Mouse (Mus musculus) cerebellum, adult 18-20 months (tissue): ENCODE data around the gene Umps.

Experiments
- DNase-seq, 2 experiments: peaks; one replicate each; pipeline ENCODE4 v3.0.0; 2021

The Umps gene

DNA sequence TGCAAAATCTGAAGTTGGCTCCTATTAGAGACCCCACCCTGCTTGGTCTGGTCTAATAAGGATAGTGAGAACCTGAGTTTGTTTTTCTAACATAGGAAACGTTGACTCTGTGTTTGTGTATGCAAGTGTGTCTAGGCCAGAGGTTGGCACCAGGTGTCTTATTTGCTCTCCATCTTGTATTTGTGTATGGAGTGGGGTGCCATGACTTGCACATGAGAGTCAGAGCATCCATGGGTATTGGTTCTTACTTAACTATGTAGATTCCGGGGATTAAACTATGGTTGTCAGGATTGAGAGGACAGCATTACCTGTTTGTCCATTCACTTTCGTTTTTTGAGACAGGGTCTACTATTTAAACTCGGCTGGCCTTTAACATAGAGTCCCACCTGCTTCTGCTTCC, 13.8 kb downstream of the Umps start:
- no peak for DNase-seq

DNA sequence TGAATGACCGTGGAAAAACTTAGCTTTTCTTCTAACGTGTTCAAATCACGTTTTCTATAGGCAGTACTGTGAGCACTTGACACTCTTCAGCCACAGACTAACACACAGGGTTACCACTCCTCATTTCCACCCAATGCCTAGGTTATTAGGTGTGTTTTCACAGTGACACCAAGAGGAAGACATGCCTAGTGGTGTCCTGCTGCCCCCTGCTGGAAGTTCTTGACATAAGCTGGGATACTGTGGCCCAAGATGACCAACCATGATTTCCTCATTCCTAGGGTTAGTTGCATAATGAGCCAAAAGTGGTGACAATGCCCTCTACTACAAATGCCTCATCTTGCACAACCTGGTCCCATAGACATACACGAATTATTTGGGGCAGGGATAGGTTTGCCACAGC, 16.0 kb downstream of the Umps start:
- peak; percentile 88 to 92 for DNase-seq

- no peak for DNase-seq
These were observed 16.5 kb downstream of the Umps start for GRCm38 (mm10) chr16:33950386-33950785.

GRCm38 (mm10) chr16:33947664-33948571, 18.9 kb downstream of the Umps start:
- peak; percentile 34 to 42 for DNase-seq

- DNase-seq = no peak
These were observed 20.8 kb downstream of the Umps start for GRCm38 (mm10) chr16:33946021-33946420.

GRCm38 (mm10) chr16:33944772-33945171, 22.1 kb downstream of the Umps start:
- DNase-seq = no peak

DNA sequence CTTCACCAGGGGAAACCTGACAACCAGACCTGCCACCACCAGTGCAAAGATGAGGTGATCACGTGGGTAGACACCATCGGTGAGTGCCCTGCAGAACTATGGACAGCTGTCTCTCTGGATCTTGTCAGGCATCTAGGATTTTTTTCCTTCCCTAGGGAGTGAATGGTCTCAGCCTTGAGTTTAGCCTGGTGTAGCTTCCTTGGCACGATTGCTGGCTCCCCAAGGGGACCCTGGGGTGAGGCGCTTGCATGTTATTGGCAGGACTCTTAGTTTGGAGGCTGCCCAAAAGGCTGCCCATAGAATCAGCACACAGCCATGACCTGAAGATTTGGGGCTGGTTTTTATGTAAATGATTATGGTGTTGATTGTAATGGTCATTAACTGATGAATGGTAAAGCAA, 22.7 kb downstream of the Umps start:
- DNase-seq = peak; percentile 43 to 56

DNA sequence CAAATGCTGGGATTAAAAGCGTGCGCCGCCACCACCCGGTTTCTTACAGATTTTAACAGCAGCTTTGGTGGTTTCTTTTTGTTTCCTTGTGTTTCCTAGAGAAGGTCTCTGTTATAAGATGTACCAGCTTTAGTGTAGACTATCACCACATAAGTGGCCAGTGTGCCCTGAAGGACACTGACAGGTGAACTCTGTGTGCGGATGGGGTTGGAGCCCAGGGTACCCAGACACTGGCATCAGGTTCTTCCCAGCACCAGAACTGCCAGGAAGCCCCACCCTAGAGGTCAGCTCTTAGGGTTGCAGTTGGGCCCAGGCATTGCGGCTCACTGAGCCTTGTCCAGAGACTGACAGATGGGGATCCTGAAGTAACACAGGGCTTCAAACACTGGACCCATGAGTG, 23.4 kb downstream of the Umps start:
- no peak for DNase-seq

DNA sequence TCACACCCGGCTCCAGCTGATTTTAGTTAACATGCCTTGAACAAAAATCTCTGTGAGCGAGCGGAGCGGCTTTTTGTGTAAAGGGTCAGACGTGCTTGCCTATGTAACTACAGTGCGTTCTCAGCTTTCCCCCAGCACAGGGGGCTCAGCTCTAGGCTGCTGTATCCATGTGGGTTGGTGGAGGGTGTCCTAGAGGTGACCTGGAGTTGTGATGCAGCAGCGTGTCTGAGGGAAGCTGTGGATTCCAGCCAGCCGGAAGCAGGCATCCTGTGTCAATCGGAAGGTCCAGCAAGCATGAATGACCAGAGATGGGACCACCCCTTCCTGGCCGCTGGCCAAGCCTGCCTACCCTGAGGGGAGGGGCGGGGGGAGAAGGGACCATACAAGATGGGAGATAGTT, 24.5 kb downstream of the Umps start:
- DNase-seq = no peak

DNA sequence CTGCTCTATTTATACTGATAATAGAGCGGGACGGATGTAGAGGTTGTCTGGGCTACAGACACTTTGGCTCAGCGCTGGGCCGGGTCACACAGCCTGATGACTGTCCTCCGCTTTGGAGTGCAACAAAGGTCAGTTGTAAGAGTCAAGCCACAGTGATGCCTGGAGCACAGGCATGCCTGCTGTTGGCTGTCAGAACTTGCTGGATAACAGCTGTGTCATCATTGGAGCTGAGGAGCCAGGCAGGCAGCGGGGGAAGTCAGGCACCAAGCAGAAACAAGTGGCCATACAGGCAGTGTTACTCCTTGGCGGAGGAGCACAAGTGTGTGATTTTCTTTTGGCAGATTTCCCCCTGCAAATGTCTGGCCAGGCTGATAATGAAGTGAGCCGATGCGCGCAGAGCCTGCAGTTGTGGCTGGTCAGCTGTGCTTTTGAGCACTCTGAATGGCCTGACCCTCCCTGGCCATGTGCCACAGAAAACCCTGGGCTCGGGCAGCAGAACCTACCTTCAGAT, 25.5 kb downstream of the Umps start:
- peak; percentile 41 to 43 for DNase-seq

GRCm38 (mm10) chr16:33940095-33940494, 26.7 kb downstream of the Umps start:
- peak; percentile 64 to 67 for DNase-seq

DNA sequence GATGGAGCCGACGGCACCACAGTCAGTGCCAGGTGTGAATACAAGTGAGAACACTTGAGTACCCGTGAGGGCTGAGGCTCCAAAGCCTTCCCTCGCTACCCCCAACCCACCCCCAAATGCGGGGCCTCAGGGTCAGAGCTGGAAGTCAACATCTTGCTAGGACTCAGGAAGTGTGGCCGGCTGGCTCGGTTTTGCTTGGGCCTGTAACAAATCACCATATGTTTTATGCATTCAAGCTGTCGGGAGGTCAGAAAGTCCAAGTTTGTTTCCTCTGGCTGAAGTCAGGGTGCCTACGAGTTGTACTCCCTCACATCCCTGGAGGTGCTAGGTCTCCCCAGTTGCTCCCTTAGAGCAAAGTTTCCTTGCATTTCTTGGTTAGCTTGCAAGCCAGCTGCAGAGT, 27.2 kb downstream of the Umps start:
- peak in 1 of 2 experiments; percentile 44 for DNase-seq

DNA sequence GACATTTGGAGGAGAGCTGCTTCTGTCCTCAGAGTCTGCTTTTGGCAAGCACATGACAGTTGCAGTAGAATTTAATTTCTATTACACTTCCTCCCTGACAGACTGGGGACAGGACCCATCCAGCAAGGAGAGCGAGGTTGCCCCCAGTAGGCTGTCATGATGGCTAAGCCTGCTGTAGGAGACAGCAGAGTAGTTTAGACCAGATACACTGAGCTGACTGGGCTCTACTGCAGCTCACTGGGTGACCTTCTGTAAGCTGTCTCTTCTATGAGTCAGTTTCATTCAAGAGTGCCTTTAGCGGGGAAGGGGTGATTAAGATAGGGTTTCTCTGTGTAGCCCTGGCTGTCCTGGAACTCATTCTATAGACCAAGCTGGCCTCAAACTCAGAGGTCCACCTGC, 27.7 kb downstream of the Umps start:
- no peak for DNase-seq

GRCm38 (mm10) chr16:33938311-33939132, 28.3 kb downstream of the Umps start:
- DNase-seq = peak; percentile 54 to 59

- peak; percentile 91 for DNase-seq
These were observed 29.3 kb downstream of the Umps start for GRCm38 (mm10) chr16:33937567-33937966.

- DNase-seq = no peak
These were observed 30.0 kb downstream of the Umps start for GRCm38 (mm10) chr16:33936885-33937284.

DNA sequence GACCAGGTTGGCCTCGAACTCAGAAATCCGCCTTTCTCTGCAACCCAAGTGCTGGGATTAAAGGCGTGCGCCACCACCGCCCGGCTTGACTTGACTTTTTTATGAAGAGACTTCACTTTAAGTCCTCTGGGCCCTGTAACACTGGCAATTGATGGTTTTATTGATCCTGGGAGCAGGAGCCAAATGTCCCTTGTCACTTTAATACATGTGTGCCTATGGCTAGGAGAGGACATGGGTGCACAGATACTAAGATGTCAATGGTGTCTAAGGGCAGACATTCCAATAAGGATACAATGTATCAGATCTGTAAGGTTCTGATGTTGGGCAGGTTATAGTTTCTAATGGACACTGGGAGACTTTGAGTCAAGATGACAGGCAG, 31.4 kb downstream of the Umps start:
- no peak for DNase-seq

- peak; percentile 44 to 48 for DNase-seq
These were observed 32.0 kb downstream of the Umps start for GRCm38 (mm10) chr16:33934701-33935406.

DNA sequence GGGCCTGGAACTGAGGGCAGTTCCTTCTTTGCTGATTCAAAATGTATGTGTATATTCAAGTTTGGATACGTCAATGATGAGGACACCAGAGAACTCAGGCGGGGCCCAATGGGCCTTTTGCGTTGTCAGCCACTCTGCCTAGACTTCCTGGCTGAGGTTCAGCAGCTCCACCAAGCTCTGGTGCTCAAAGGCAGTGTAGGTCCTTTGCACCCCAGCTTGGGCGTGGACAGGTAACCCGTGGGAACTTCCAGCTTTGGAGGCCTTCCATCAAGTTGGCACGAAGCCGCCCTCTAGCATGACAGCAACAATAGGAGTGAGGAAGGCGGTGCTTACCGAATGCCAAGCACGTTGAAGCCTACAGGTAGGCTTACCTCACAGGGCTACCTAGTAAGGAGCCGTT, 33.4 kb downstream of the Umps start:
- no peak for DNase-seq

- no peak for DNase-seq
These were observed 34.7 kb downstream of the Umps start for GRCm38 (mm10) chr16:33932126-33932525.

DNA sequence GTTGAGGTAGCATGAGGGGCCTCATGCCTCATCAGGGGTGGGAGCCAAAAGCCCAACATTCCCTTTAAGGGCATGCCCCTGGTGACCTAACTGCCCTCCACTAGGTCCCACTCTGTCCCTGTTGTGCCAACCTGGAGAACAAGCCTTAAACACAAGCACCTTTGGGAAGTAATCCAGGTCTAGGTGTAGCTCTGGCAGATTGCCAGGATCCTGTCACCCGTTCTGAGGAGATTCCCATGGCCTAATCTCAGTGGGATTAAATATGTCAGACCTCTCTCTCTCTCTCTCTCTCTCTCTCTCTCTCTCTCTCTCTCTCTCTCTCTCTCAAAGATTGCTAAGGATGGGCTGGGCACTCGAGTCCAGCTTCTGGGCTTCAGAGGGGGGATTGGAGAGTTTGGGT, 35.2 kb downstream of the Umps start:
- DNase-seq = no peak

DNA sequence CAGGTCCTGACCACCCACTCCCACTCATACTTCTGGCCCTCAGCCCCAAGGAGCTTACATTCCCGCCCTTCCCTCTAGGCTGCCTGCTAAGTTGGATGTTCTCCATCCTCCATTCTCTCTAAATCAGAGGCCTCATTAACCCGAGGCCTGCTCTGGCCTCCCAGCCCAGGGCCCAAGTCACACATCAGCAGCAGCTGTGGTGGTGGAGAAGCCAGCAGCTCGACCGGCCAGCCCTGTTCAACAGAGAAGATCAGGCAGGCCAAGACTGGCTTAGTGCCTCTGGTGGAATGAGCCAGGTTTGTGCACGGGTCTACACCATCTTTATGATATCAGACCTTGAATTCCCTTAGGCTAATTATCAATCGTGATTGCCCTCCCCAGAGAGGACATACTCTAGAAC, 36.1 kb downstream of the Umps start:
- DNase-seq = no peak
